Mouse (Mus musculus): Measurements from ENCODE around the gene Taf1a.
"Not testable (repeated sequence)": the region's sequence is repeated elsewhere in the genome, so short reads cannot be mapped to it uniquely, and the experiment has no call there.

The Taf1a gene

DNA sequence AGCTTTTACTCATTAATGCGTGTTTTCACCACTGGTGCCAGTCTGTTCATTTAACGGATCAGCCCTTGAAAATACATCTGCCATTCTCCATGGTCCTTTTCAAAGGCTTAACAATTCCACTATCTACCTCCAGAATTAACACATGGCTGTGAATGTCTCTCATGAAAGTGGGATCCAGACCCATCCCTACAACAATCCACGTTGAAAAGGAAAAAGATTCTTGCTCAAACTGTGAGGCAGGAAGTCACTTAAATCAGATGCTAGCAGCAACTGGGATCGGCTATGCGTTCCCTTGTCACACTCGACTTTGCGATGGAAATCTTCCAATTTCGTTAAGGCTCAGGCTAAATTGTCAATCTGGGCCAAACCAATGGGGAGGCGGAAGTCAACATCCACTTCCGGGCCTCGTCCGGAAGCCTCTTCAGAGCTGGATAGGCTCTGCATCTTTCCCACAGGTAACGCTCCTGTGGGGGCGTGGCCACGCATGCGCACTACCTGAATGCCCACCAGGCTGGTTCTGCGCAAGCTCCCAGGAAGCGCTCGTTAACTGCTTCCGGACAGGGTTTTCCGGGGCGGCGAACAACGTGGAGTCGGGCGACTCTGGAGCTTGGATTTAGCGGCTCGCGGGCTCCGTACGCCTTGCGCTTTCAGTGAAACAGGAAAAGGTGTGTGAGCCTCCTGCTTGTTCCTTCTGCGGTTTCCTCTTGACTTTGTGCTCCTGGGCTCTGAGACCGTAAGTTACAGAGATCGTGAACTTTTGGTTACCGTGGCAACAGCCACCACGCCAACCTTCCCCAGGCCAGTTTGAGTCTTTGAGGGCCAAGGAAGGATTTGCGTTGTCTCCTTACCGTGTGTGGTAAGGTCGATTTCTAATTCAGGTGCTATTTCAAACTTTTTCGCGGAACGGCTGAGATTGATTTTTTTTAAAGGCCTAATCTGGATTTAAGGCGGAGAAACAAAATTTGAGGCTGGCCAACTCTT is at the start of gene Taf1a:
Gene Taf1a, plus strand, starts transcription at position 556 of the 981 bp plus-strand sequence.
- peak; percentile 74 to 88 for DNase-seq (ENCODE audit: low spot score in 2 of 2)

DNA sequence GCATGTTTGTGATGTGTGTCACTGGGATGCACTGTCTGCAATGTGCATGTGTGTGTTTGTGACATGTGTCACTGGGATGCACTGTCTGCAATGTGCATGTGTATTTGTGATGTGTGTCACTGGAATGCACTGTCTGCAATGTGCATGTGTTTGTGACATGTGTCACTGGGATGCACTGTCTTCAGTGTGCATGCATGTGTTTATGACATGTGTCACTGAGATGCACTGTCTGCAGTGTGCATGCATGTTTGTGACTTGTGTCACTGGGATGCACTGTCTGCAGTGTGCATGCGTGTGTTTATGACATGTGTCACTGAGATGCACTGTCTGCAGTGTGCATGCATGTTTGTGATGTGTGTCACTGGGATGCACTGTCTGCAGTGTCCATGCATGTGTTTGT is 45.9 kb upstream of the Taf1a start:
- DNase-seq (ENCODE audit: low spot score in 2 of 2): not testable (repeated sequence)

GRCm38 (mm10) chr1:183344886-183345816 is 43.6 kb upstream of the Taf1a start:
- DNase-seq (ENCODE audit: low spot score in 2 of 2): peak; percentile 72 to 82

DNA sequence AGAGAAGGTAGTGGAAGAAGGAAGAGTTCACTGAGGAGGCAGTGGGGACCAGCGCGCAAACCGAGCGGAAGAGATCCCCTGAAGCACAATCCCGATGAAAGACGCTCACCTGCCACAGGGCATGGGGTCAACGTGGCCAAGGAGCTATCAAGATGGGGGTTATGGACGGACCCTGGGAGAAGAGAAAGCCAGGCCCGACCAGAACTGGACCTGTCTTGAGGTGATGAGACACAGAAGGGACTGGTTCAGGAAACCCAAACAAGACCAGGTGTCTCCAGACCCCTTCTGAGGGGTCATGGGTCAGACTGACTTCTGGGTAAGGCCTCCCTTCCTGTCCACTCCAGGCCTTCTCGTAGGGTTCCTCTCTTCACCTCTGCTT is 43.0 kb upstream of the Taf1a start:
- DNase-seq (ENCODE audit: low spot score in 2 of 2): no peak

- DNase-seq (ENCODE audit: low spot score in 2 of 2): peak in 1 of 2 experiments; percentile 62
Observed at GRCm38 (mm10) chr1:183349840-183350239, 38.9 kb upstream of the Taf1a start.

DNA sequence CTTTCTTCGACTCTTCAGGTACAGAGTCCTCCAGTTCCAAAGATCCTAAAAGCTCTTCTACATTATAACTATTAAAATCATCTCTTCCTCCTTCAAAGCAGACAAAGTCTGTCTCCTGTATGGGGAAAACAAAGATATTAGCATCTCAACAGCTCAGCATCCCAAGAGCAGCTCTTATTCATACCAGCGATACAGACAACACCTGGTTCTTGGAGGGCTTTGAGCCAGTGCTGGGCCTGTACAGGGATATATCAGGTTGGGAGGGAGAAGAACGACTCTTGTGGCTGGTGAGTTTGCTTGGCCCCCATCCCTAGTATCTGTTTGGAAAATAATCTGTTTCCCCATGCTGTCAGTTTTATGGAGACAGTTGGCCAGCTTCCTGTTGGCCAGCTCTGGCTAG is 29.9 kb upstream of the Taf1a start:
- DNase-seq (ENCODE audit: low spot score in 2 of 2): no peak

DNA sequence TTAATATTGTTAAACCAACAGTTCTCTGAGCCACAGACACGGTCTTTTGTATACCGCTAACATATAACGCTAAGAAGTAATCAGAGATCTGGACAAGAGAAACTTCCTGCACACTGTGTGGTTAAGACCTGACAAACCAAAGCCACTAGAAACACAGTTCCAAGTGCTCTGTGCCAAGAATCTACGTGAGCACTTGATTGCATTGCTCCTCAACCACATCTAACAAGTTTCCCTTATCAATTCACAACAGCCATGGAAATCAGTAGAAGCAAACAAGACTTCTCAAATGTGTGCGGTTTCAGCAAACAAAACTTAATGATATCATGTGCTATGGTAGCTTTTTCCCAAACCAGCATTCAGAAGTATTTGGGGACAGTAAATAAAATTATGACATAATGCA is 26.5 kb upstream of the Taf1a start:
- DNase-seq (ENCODE audit: low spot score in 2 of 2): no peak

GRCm38 (mm10) chr1:183362729-183363576 is 25.8 kb upstream of the Taf1a start:
- no peak for DNase-seq (ENCODE audit: low spot score in 2 of 2)

- DNase-seq (ENCODE audit: low spot score in 2 of 2): no peak
Observed at GRCm38 (mm10) chr1:183363577-183363867, 25.3 kb upstream of the Taf1a start.

DNA sequence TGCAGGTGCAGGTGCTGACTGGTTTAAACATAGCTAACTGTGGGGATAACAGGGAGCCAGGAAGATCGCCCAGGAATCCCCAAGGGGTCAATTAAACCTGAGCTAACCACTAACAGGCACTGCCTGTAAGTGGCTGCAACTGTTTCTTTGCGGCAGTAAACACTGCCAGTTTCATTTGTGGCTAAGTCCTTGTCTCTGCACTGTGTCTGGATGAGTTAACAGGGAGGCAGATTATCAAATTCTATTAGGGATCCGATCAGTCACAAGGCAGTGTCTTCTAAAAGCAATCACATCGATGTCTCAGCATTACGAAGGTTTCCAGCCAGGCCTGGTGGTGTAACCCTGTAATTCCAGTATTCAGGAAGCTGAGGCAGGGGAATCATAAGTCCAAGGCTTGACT is 22.4 kb upstream of the Taf1a start:
- DNase-seq (ENCODE audit: low spot score in 2 of 2): no peak

DNA sequence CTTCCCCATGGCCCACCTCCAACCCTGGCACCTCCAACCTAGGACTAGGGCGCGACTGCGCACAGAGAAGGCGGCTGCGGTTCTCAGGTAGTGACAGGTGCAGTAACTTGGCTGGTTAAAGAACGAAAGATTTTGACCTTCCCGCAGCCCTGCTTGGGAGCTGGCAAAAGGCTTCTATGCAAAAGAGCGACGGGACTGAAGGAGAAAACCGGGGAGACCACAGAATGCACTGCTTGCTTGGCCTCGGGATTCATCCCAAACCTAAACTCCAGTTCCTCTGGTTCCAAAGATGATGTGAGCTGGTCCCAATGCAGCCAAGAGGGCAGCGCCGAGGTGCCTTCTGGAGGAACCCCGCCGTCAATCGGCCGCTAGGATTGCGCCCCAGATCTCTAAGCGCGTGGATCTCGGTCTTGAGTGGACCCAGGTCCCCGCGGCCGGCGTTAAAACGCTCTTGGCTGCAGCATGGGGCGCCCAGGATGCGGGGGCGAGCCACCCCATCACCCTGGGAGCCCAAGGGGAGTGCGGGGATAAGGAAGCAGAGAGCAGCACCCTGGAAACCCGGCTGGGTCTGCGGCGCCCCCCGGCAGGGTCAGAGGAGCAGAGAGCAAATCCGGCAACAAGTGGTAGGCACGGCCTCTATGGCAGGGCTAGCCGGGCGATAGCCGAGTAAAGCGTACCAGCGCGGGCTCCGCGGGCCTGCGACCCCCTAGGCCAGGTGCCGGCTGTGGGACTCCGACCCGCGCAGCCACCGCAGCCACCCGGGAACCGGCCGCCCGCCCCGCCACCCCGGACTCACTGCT is 20.0 kb upstream of the Taf1a start:
- DNase-seq (ENCODE audit: low spot score in 2 of 2): peak in 1 of 2 experiments; percentile 28

DNA sequence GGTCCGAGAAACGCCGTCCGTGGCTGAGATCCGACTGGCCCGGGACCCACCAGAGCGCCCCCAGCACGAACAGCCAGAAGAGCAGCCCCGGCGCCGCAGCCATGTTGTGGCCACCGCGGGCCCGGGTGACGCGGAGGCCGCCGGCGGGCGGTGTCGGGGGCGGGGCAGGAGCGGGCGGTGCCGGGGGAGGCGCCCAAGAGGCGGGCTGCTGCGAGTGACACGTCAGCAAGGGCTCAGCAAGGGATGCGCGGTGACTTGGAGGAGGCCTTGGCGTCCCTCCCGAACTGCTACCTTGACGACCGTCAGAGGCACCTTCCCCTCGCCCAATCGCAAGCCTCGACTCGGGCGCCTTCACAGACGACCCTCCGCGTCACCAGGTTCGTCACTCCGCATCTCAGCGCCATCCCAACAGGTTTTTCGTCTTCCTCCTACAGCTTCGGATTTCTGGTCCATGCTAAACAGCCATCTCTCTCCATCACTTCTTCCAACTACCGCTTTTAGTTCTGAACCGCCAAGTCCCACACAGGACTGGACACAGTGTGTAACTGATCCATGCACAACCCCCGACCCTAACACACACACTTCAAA is 19.3 kb upstream of the Taf1a start, which contains the start of gene Mia3:
Gene Mia3, minus strand, starts transcription at position 127 of the 588 bp plus-strand sequence.
- DNase-seq (ENCODE audit: low spot score in 2 of 2): peak; percentile 83 to 92

DNA sequence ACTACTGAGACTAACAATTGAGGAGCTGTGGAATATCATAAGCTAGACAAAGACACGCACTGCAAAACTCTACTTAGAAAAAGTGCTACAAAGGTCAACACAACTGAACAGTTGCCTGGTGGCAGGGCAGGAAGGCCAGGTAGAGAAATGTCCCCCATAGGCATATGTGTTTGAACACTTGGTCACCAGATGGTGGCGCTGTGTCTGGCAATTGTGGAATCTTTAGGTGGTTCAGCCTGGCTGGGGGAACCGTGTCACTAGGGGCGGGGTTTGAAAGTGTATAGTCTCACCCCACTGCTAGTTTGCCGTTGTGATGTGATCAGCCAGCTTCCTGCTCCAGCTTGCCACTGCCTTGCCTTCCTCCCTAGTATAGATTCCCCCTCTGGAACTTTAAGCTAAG is 14.1 kb upstream of the Taf1a start:
- DNase-seq (ENCODE audit: low spot score in 2 of 2): no peak

GRCm38 (mm10) chr1:183377045-183377444 is 11.7 kb upstream of the Taf1a start:
- no peak for DNase-seq (ENCODE audit: low spot score in 2 of 2)

- no peak for DNase-seq (ENCODE audit: low spot score in 2 of 2)
Observed at GRCm38 (mm10) chr1:183378321-183378941, 10.3 kb upstream of the Taf1a start.

DNA sequence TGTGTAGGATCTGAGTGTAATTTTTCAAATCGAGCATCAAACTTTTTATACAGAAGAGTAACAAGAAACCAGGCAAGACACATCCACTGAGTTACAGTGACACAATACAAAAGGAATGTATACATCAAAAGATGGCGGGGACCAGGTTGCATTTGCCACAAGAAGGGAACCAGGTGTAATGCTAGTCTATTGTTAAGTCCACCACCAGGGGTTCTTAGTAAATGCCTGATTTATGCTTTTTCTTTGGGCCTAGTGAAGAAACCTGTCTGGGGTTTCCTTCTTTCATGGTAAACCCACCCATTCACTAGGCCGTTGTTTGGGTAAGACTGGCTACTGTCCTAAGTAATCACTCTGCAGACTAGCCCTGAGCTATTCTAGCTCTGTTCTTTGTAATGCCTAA is 9.4 kb upstream of the Taf1a start:
- not testable (repeated sequence) for DNase-seq (ENCODE audit: low spot score in 2 of 2)

DNA sequence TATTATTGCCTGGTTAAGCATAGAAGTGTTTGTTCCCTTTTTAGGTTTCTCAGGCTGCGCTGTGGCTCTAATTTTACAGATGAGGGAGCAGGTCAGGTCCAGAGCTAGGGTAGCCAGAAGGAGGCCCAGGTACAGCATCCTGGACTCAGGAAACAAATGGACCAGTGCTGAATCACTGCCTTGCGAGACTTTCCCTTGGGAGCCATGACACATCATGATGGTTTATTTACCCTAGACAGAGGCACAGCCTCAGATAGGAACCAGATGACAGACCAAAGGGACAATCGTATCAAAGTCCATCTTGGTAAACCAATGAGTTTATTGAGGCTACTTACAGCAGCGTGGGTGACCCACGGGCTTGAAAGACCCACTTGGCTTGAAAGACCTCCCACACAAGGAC is 7.0 kb upstream of the Taf1a start:
- DNase-seq (ENCODE audit: low spot score in 2 of 2): no peak

DNA sequence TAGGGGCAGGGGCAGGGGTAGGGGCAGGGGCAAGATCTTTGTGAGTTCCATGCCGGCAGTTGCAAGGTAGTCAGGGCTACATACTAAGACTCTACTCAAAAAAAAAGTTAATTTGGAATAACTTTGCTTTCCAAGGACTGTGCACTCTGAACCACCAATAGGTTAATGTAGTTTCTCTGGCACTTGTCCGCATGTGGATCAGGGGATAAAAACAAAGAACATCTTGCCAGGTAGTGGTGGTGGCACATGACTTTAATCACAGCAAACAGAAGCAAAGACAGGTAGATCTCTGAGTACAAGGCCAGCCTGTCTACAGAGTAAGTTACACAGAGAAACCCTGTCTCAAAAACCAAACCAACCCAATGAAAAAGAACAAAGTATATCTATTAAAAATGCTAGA is 6.2 kb upstream of the Taf1a start:
- DNase-seq (ENCODE audit: low spot score in 2 of 2): no peak

GRCm38 (mm10) chr1:183387421-183387820 is 1.4 kb upstream of the Taf1a start:
- DNase-seq (ENCODE audit: low spot score in 2 of 2): not testable (repeated sequence)

DNA sequence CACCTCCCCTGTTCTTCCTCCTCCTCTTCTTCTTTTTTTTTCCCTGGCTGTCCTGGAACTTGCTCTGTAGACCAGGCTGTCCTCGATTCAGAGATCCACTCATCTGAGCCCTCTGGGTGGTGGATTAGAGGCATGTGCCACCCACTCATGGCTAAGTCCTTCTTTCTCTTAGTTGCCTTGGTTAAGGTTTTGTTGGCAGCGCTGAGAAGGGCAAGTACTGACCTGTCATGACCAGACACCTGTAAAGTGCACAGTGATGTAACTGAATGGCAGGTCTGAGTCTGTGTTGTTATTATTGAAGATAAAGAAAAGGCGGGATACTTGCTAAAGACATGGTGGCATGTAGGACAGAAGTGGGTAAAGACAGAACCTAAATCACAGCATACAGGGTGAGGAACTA is 14.6 kb downstream of the Taf1a start:
- DNase-seq (ENCODE audit: low spot score in 2 of 2): no peak

Data from cerebellum, postnatal 4 days (tissue).